Mouse (Mus musculus) ovary, postnatal 14 days (tissue): Measurements from ENCODE around the gene Acot8.
"Not testable (repeated sequence)": the region's sequence is repeated elsewhere in the genome, so short reads cannot be mapped to it uniquely, and the experiment has no call there.

Source experiments
- DNase-seq: peaks from one replicate; pipeline ENCODE4 v3.0.0; 2022; ENCODE audit warnings: low spot score

The Acot8 gene

DNA sequence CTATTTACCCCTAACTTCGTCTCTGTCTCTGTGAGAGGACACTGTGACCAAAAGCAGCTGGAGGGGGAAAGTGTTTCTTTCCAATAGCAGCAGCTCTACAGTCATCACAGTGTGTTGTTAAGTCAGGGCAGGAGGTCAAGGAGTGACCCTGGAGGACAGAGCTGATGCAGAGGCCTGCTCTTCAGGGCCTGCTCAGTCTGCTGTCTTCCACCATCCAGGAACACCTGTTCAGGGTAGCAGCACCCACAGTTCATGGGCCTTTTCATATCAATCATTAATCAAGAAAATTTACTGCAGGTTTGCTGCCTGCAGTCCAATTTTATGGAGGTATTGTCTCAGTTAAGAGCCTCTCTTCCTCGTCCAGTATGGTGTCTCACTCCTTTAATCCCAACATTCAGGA, 8.9 kb upstream of the Acot8 start:
- DNase-seq = no peak

DNA sequence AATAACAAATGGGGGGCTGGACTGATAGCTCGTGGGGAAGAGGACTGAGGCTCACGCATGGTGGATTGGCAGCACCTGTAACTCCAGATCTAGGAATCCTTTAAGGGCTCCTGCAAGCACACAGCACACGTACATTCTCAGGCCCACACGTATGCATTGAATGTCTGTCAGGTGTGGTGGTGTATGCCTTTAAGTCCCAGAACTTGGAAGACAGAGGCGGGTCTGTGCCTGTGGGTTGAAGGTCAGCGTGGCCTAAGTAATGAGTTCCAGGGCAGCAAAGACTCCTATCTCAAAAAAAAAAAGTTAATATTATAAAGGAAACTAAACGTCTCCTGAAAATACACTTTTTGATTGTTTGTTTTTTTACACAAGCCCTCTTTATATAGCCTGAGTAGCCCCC, 1.9 kb upstream of the Acot8 start:
- DNase-seq = no peak

DNA sequence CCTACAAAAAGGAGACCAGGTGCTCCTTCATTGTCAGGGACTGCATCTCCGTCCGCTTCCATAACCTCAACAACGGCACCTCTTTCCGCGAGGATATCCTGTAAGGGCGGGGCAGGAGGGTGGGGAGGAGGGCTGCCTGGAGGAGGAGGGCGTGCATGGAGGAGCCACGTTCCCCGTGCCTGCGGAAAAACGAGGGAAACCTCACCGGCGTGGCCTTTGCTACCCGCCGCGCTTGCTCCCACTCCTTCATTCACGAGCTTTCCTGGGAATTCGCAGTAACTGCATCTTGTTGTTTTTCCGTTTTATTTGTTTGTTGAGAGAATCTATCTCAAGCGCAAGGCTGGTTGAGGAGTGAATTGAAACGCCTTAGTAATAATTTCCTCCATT, 643 bp upstream of the Acot8 start:
- DNase-seq = no peak

DNA sequence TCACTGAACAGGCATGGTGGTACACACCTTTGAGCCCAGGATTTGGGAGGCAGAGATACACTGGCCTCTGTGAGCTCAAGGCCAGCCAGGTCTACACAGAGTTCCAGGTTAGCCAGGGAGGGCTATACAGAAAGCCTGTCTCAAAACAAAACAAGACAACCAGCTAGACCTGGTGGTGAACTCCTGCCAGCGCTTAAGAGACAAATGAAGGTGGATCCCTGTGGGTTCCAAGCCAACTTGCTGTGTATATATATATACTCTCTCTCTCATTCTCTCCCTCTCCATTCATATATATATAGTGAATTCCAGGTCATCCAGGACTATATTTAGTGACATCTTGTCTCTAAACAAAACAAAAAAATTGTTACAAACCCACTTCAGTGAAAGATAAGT, 765 bp downstream of the Acot8 start:
- no peak for DNase-seq

DNA sequence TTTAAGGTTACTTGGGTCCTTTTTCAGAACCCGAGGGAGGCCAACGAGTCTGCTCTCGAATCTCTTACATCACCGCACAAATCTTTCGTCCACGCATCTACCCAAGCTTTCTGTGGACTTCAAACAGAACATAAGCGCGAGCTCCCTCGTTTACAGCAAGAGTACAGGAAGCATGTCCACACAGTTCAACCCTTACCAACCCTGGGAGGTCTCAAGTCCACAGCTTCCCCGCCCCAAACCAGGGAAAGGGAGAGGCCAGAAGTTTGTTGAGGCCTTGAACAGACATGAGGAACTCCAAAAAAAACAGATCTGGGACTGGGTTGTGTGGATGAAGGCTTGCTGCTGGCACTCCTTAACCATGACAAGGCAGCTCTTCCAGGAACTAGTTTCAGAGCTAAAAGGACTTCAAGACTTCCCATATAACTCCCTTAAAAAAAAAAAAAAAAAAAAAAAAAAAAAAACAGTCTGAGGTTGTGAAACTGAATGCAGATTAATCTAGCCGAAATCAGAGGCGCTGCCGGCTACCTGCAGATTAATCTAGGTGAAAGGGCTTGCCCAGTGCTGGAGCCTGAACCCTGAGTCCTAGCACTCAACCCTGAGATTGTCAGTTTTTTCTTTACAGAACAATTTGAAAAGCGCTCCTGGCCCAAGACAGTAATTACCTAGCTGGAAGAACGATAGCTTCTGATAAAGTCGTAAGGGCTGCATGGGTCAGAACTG, 1.3 kb downstream of the Acot8 start:
- no peak for DNase-seq

DNA sequence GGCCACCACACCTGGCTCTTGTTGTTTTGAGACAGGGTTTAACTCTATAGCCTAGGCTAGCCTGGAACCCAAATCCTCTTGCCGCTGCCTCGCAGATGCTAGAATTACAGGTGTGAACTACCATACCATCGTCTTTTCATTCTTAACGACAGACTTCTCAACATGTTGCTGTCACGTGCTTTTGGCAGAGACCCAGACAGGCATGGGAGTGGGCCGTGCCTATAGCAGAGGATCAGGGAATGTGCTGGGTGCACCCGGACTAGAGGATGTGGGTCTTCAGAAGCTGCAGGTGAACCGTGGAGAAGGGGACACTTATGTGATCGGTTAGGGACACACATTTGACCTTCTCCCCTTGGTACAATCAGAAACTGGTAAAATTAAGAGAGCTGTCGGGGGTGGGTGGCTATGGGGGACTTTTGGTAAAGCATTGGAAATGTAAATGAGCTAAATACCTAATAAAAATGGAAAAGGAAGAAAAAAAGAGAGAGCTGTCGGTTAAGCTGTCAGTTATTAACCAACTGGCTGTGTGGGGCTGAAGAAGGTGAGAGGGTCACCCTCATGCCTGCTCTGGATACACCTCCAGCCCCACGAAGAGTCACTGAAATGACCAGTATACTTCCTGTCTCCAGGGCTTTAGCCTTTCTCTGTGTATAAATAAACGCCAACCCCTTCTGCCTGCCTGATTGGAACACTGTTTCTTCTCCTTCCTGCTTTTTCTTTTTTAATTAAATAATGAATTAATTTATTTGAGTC, 4.3 kb downstream of the Acot8 start:
- DNase-seq = no peak

DNA sequence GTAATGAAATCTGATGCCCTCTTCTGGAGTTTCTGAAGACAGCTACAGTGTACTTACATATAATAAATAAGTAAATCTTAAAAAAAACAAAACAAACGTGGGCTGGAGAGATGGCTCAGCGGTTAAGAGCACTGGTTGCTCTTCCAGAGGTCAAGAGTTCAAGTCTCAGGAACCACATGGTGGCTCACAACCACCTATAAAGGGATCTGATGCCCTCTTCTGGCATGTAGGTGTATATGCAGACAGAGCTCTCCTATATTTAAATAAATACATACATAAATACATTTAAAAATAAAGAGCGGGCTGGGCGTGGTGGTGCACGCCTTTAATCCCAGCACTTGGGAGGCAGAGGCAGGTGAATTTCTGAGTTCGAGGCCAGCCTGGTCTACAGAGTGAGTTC, 6.1 kb downstream of the Acot8 start:
- not testable (repeated sequence) for DNase-seq

DNA sequence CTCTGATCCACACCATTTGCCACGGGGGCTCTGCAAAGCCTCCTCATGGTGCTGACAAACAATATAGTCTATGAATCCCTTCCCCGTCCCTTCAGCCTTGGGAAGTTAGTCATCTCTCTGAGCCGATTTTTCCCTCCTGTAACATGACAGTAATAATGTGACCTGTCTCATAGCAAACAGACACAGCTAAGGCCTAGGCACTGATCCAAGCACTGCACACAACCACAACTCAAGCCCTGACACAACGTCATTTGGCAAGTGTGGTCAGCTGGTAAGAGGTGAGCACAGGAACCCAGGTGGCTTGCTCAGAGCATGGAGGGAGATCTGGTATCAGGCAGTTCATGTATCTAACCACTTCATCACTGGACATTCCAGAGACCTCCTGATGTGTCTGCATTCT, 8.8 kb downstream of the Acot8 start:
- no peak for DNase-seq

DNA sequence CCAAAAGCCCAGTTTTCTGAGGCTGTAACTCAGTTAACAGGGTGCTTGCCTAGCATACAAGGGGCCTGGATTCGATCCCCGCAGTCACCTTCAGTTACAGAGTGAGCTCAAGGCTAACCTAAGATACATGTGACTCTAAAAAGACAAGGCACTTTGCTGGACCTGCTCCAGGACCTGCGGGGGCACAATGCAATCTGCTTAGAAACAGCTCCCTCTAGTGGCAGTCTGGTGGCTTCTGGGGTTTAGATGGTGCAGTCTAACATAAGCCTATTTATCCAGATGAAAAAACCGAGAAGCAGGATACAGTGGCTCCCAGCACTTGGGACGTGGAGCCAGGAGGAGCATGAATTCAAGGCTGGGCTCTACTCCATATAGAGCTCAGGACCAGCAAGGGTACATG, 10.4 kb downstream of the Acot8 start:
- DNase-seq = peak; percentile 82

DNA sequence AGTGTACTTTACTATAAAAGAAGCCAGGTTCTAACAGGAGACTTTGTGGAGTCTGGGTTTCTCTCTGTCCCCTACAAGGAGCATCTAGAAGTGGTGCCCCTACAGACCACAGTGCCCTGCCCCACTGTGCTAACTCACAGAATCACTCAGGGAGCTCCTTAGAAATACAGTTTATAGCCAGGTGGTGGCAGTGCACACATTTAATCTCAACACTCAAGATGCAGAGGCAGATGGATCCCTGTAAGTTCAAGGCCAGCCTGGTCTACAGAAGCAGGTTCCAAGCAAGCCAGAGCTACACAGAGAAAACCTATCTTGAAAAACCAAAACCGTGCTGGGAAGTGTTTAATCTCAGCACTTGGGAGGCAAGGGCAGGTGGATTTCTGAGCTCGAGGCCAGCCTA, 10.9 kb downstream of the Acot8 start:
- DNase-seq = no peak

DNA sequence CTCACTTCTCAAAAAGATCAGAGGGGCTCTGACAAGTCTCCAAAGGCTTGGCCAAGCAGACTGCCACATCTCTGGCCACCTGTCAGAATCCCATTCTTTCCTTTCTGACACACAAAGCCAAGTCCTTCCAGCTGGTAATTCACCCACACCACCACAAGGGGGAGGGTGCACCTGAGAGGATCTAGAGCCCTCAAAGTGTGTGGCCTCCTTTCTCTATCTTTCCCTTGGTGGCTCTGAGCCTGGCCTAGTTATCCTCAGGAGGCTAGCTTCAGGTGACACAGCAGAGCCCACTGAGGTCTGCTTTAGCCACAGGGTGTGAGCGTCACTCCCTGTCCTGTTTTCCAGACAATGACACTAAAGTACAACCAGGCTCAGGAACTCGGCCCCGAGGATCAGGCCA, 11.4 kb downstream of the Acot8 start:
- peak; percentile 47 for DNase-seq

DNA sequence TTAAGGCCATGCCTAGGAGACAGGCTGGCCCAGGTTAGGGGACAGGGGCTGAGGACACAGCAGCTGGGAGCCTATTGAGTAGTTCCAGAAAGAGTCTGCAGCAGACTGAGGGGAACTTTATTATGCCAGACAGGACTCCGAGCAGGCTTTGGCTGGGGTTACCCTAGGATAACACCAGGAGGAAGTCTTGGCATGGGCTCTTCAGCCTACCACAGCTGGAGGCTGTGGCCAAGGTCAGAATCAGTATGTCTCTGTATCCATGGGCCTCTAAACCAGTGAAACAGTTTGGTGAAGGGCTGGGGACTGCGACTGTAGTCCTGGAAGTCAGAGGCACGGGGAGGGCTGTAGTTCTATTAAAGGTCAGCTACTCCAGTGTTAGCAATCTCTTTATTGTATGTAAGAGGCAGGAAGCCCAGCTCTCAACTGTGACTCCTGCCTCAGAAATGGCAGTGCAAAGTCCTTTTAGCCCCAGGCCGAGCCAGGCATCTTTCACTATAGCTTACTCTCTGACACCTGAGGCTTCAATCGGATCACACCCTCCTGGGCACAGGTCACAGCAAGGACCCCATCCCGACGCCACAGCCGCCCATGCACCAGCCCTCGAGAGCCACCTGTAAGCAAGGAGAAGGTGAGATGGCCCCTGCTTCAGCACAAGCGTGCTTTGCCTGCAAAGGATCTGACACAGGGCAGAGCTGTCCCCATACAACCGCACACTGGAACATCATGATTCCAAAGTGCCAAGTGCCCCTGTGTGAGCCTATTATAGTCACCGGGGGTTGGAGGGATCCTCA, 12.1 kb downstream of the Acot8 start:
- no peak for DNase-seq

DNA sequence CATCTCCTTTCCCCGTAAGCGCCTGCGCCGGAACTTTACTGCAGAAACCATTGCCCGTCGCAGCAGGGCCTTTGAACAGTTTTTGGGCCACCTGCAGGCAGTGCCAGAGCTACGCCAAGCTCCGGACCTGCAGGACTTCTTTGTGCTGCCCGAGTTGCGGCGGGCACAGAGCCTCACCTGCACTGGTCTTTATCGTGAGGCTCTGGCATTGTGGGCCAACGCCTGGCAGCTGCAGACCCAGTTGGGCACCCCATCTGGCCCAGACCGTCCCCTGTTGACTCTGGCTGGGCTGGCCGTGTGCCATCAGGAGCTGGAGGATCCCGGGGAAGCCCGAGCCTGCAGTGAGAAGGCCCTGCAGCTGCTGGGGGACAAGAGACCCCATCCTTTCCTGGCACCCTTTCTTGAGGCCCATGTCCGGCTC, 12.8 kb downstream of the Acot8 start:
- no peak for DNase-seq

DNA sequence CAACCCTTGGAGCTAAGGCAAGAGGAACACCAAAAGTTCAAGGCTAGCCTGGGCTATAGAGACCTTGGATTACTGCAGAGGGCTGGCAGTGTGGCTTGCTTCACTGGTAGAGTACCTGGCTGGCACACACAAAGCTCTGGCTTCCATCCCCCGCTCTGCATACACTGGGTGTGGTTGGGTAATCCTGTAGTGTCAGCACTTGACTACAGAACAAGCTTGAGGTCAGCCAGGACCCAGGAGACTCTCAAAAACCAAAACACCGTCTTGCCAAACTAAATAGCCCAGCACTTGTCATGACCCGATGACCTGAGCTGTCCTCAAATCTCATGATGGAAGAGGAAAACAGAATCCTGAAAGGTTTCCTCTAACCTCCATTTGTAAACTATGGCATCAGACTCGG, 14.2 kb downstream of the Acot8 start:
- DNase-seq = no peak

DNA sequence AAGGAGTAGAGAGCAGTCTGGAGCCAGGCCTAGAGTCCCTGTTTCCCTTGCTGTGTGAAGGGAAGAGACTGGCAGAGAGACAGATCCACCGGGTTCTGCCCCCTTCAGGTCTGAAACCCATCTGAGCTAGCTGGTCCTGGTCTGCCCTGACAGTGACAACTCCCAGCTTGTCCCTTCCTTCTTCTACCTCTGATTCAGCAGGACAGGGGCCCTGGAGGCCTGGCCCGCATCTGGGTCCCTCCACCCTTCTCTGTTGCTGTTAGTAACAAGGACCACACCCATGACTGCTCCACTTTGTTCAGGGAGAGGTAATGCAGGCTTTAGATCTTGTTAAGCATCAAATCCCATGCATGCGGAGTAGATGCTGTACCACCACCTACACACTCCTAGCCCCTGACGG, 16.3 kb downstream of the Acot8 start:
- no peak for DNase-seq

DNA sequence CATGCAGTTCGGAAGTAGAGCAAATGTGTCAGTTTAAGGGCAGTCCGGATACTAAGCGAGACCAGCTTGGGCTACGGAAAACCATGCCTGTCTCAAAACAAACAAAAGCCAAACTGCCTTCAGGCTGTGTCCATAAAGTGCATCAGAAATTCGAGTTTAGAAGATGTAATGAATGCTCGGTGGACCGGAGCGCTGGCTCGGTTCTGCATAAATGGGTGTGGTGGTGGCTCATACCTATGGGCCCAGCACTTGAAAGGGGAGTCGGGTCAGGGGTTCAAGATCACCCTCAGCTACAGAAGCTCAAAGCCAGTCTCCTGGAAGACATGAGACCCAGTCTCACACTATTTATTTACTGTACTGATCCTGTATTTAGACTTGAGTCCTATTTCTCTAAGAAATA, 16.9 kb downstream of the Acot8 start:
- DNase-seq = no peak

DNA sequence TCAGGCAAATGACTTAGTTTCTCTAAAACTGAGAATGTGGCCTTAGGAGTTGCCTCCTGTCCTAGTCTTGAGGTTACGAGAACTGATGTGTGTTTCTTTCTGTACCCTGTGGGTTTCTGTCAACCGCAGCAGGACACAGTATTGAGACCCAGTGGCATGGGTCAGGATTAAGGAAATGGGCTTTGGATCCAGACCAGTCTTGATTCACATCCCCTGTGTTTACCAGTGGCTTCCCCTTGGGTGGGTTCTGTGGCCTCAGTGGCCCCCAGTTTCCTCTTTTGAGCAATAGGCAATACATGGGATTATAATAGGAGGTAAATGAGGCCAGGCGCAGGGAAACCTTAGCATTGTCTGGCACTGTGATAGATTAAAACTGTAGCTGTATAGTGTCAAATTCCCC, 17.6 kb downstream of the Acot8 start:
- DNase-seq = no peak

DNA sequence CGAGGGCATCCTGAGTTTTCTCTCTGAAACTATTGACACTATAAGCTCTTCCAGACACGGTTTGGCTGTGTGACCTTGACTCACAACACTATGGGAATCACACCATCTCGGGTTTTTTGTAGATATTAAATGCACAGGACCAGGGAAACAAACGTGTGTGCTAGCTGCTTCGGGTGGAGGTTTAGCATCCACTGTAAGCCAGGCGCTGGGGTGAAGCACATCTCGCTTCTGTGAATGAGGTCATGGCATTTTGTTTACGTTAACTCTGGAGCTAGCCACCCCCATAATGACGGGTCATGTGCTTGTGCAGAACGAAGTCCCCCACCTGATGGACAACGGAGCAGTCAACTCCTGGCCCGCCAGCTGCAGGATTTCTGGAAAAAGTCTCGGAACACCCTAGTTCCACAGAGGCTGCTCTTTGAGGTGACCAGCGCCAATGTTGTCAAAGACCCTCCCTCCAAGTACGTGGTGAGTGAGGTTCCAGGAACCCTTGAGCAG, 18.2 kb downstream of the Acot8 start:
- no peak for DNase-seq

DNA sequence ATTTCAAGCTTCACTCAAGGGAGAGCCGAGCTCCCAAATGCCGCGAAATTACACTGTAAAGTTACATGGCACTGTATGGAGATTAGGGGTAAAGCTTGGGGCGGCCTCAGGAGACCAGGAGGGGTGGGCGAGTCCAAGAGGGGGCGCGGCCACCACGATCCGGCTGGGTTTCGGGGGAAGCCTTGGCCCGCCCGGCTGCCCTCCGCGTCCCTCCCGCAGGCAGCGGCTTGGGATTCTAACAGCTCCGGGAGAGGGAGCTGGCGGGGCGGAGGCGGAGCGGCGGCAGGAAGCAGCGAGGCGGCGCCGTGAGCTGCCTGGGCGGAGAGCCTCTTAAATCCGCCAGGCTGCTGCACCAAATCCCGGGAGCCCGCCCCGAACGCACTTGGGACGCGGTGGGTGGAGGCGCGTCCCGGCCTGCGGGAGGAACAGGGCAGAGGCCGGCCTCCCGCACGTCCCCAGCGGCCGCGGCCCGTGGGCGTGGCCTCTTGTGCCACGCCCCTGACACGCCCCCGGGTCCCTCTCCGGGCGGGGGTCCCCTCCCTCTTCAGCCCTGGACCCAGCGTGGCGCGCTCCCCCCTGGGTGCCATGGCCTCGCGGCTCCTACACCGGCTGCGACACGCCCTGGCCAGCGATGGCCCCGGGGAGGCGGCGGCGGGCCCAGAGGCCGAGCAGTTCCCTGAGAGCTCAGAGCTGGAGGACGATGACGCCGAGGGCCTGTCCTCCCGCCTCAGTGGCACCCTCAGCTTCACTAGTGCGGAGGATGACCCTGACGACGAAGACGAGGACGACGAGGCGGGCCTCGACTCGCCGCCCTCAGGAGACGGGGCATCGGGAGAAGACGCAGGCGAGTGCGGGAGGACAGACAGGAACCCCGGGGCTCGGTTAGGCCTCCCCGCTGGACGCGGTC, 18.9 kb downstream of the Acot8 start, which contains the start of gene Snx21:
Snx21 (plus strand) TSS at position 343 of the 907 bp plus-strand sequence.
- DNase-seq = peak; percentile 77

DNA sequence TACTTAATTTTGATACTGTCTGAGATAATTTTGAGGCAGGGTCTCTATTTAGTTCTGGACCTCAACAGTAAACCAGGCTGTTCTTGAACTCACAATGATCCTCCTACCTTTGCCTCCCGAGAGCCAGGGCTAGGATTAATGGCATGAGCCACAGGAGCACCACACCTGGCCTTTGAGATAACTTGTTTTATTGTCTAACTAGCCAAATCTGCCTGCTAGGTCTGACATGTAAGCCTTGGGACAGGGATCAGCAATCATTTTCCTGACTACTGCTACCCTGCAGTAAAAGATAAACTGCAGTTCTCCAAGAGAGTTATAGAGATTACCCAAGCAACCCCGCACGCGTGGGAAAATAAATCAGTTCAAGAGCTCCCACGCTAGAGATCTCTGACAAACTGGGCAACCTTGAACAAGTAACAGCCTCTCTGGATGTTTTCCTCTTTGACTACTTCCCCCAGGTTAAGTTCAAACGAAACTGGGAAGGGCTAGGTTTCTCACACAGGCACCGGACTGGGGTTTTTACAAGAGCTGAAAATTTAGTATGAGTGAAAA, 19.7 kb downstream of the Acot8 start:
- DNase-seq = no peak

DNA sequence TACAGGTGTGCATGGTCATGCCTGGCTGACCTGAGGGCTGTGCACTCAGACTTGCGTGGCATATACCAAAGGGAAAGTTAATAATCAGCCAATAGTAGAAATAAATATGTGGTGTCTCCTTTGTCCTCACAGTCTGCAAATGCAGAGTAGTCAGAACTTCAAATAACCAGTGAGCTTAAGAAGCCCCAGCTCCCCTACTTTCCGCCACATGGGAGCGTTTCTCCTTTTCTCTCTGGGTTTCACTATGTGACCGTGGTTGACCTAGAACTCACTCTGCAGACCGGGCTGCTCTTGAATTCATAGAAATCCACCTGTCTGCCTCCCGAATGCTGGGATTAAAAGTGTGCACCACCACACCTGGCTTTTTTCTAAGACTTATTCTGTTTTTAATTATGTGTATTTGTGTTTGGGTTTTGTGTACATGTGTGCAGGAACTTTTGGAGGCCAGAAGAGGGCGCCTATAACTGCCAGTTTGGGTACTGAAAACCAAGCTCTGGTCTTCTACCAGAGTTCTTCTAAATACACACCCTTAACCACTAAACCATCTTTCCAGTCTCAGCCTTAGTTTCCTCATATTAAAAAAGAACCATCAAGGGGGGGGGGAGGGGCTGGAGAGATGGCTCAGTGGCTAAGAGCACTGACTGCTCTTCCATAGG, 20.6 kb downstream of the Acot8 start:
- DNase-seq = no peak
